ENCODE assay signal across 13 mouse cellular contexts in genomic region chr1:37702326-37702725, GRCm38 (mm10).
"Had no signal": no experiment of that assay in that cellular context is flagged by ENCODE, and none has a peak within 500 bp of the region (broad histone marks: within the 10 kb centered on the region; RNA-seq: fewer than 3 reads in every experiment).

No protein-coding gene starts in this region.

- H3K27me3 ChIP-seq: limb, embryonic 13.5 days; midbrain, embryonic 13.5 days had no signal

- H3K9me3 ChIP-seq: limb, embryonic 13.5 days had no signal

- H3K36me3 ChIP-seq: limb, embryonic 13.5 days; midbrain, embryonic 13.5 days had no signal

- ATAC-seq: midbrain, embryonic 13.5 days had no signal

- DNase-seq: kidney, adult 18-20 months; kidney, postnatal 10 days; layer of hippocampus, adult 9-11 months; layer of hippocampus, postnatal 36 days; left cerebral cortex, postnatal 4 days; lung, adult 18-20 months; lung, postnatal 36 days; right cerebral cortex, postnatal 4 days; spleen, adult 18-20 months; thymus, postnatal 4 days had no signal

- H3K4me2 ChIP-seq: limb, embryonic 13.5 days; midbrain, embryonic 13.5 days had no signal

- H3K9ac ChIP-seq: limb, embryonic 13.5 days; liver, embryonic 14.5 days; midbrain, embryonic 13.5 days had no signal

- H3K4me3 ChIP-seq: limb, embryonic 13.5 days; midbrain, embryonic 13.5 days had no signal

- H3K27ac ChIP-seq: limb, embryonic 13.5 days; liver, embryonic 14.5 days; midbrain, embryonic 13.5 days had no signal
